Mouse (Mus musculus) stomach, postnatal 0 days (tissue): ENCODE data around the gene Gatad2b. TPM values are rescaled to one million over a fixed set of nuclear protein-coding genes. Genes with fewer than 3 reads are reported as not detected.

Source experiments
- ATAC-seq: fragments of 200-750 bp; cut with Nextera tagmentation; 2 replicates; pipeline ENCODE4 v1.8.0; 2017; ENCODE audit not compliant: low FRiP score, low TSS enrichment
- DNase-seq: peaks from one replicate; pipeline ENCODE4 v3.0.0-alpha.2; 2016; ENCODE audit warnings: low spot score
- H3K27ac ChIP-seq: fragments of 300-500 bp; sonication (generic); replicated peaks from 2 replicates; pipeline ENCODE4 v1.5.1; 2014; ENCODE audit warnings: mild to moderate bottlenecking, control low read depth
- H3K27me3 ChIP-seq: fragments of 300-500 bp; sonication (generic); 2 replicates; pipeline ENCODE4 v1.6.1; 2014; ENCODE audit warnings: low read length; ENCODE audit not compliant: control insufficient read depth, insufficient read depth
- H3K36me3 ChIP-seq: fragments of 300-500 bp; sonication (generic); 2 replicates; pipeline ENCODE4 v1.6.1; 2014; ENCODE audit warnings: low read length, mixed read lengths; ENCODE audit not compliant: control insufficient read depth, insufficient read depth
- H3K4me1 ChIP-seq: fragments of 300-500 bp; sonication (generic); replicated peaks from 2 replicates; pipeline ENCODE4 v1.6.1; 2014; ENCODE audit warnings: antibody characterized with exemption; ENCODE audit not compliant: control insufficient read depth, insufficient read depth
- H3K4me2 ChIP-seq: fragments of 300-500 bp; sonication (generic); replicated peaks from 2 replicates; pipeline ENCODE4 v1.6.1; 2014; ENCODE audit warnings: low read depth, mild to moderate bottlenecking, control low read depth, moderate library complexity
- H3K4me3 ChIP-seq: fragments of 300-500 bp; sonication (generic); 2 replicates; pipeline ENCODE4 v1.5.1; 2014; ENCODE audit warnings: low read depth, low read length, control low read depth
- H3K9ac ChIP-seq: fragments of 300-500 bp; sonication (generic); 2 replicates; pipeline ENCODE4 v1.6.1; 2014; ENCODE audit warnings: mild to moderate bottlenecking, low read length, control low read depth, mixed read lengths
- H3K9me3 ChIP-seq: fragments of 300-500 bp; sonication (generic); 2 replicates; pipeline ENCODE4 v1.6.1; 2016; ENCODE audit warnings: low read length; ENCODE audit not compliant: control insufficient read depth
- CTCF ChIP-seq: IDR thresholded peaks from 2 replicates; pipeline ENCODE4 v1.5.1; 2016; ENCODE audit warnings: antibody characterized with exemption, low read depth, mild to moderate bottlenecking, moderate library complexity
- EP300 ChIP-seq: optimal IDR thresholded peaks from 2 replicates; pipeline ENCODE3; 2016; ENCODE audit warnings: antibody characterized with exemption
- WGBS: fragments of 180-500 bp; shearing (Covaris S2); extraction: QIAGEN DNeasy Blood & Tissue Kit; methylation state at CpG from one replicate; pipeline ENCODE4 v1.1.7; 2014; 5-methylcytosine and 5-hydroxymethylcytosine counted together
- polyA plus RNA-seq: library from polyadenylated mRNA; unstranded; fragments of >200 nt; fragmentation: Nextera tagmentation; extraction: Ambion mirVana; gene quantifications from 2 replicates; pipeline ENCODE4 v1.2.1, GENCODE M21; 2015

Gene Gatad2b
- polyA plus RNA-seq, 1 experiment from 2014 or later: 4.8 TPM

DNA sequence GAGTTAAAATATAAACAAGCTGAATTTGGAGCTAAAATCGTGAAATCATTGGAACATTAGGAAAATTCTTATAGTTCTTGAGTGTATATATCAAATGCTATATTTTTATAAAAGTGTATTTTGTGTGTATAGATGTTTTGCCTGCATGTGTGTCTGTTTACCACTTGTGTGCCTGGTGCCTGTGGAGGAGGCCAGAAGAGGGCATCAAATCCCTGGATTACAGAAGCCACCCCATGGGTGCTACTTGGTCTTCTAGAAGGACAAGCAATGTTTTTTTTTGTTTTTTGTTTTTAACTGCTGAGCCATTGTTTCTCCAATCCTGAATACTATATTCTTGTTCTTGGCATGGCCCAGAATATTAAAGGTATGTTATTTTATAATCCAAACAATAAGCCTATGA, 2.4 kb upstream of the Gatad2b start:
- Histone ChIP-seq H3K9me3 (no peaks in the 10 kb centered on the region), H3K4me3 (no peak overlapping the region), H3K9ac (no peak overlapping the region), H3K4me1 (peaks cover 3% of the 10 kb centered on the region; the same call in 1 of the 2 replicates), H3K36me3 (no peaks in the 10 kb centered on the region), H3K27ac (no peak overlapping the region), H3K4me2 (no peak overlapping the region), H3K27me3 (no peaks in the 10 kb centered on the region)
- TF ChIP-seq CTCF (peak; percentile 25), EP300 (no peak)
- no peak for DNase-seq
- no peak for ATAC-seq
- 63% methylated on average over 1 of the region's 1 CpGs for WGBS

DNA sequence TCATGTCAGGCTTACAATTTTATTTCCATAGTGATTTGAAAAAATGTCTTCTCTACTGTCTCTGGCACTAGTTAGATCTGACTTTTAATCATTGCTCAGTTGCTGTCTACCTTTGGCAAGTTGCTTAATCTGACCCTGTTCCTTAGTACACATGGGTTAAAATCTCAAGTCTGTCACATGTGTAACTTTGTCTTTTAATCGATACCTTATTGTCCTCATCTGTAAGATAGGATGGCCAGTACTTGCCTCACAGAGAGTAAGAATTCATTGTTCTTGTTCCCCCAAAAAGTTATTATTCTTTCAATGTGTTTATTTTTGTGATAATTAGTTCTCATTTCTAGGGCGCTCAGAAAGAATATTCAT, 1.0 kb upstream of the Gatad2b start:
- peak overlapping the region; percentile 91 for H3K4me3 ChIP-seq
- peaks cover 3% of the 10 kb centered on the region; the same call in 1 of the 2 replicates for H3K4me1 ChIP-seq
- H3K27me3 ChIP-seq: no peaks in the 10 kb centered on the region
- DNase-seq (no peak), ATAC-seq (no peak)
- H3K9ac ChIP-seq: peak overlapping the region; percentile 54
- no peaks in the 10 kb centered on the region for H3K36me3 ChIP-seq
- peak overlapping the region; percentile 48 for H3K4me2 ChIP-seq
- H3K9me3 ChIP-seq: no peaks in the 10 kb centered on the region
- 28% methylated on average over 2 of the region's 2 CpGs for WGBS
- TF ChIP-seq EP300 (no peak), CTCF (no peak)
- H3K27ac ChIP-seq: peak overlapping the region; percentile 90

DNA sequence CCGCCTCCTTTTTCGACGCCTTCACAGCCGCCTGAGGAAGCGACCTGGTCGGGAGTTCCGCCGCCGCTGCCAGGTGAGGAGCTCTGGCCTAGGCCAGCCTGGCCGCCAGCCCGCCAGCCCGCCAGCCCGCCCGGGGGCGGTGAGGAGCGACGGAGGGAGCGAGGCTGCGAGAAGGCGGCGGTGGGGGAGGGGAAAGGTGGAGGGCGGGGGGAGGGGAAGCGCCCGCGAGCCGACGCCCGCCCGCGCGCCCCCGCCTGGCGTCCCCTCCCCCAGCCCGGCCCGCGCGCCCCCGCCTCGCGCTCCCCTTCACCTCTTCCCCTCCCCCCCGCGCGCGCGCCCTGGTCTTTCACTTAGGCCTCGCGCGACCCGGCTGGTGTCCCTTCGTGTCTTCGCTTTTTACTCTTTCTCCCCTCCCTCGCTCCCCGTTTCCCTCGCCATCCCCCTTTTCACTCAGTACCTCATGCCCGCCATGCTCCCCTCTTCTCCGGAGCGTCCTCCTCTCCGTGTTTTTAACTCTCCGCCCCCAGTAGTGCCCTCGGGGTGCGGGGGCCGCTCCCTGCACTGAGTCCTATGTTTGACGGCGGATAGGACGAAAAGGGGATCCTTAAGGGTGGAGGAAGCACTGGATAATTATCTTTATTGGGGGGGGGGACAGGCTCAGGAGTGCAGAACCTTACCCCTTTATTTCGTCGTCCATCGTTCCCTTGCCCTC, 530 bp downstream of the Gatad2b start:
- peak overlapping the region; percentile 91 for H3K4me3 ChIP-seq
- DNase-seq: peak; percentile 80
- under 1% methylated on average over 29 of the region's 68 CpGs for WGBS

DNA sequence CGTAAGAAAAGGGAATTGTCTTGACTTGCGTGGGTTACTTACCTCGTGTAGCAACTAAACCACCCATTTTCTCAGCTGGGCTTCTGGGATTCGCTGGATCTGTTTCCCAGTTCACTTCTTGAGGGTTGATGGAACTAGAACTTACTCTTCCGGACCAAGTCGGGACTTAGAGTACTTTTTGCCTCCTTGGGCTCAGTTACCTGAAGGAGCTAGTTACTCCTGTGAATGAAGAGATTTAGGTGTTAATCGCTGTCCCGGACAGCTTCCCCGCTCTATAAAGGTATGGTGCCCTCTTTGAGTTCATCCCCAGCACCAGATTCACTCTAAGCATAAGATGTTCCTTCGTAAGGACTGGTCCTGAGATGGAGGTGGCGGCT, 1.1 kb downstream of the Gatad2b start:
- ATAC-seq (no peak), DNase-seq (no peak)
- Histone ChIP-seq H3K4me1 (peaks cover 3% of the 10 kb centered on the region; the same call in 1 of the 2 replicates), H3K27ac (peak overlapping the region; percentile 96), H3K27me3 (no peaks in the 10 kb centered on the region), H3K9ac (peak overlapping the region; percentile 99), H3K9me3 (no peaks in the 10 kb centered on the region), H3K36me3 (no peaks in the 10 kb centered on the region), H3K4me2 (peak overlapping the region; percentile 69), H3K4me3 (peak overlapping the region; percentile 91)
- 3% methylated on average over 11 of the region's 11 CpGs for WGBS
- TF ChIP-seq CTCF (no peak), EP300 (no peak)

More for the DNA sequence above, 530 bp downstream of the Gatad2b start:
- no peak for TF ChIP-seq EP300
- TF ChIP-seq CTCF: peak; percentile 13; the same call in 1 of the 2 replicates
- Histone ChIP-seq H3K9me3 (no peaks in the 10 kb centered on the region), H3K27me3 (no peaks in the 10 kb centered on the region), H3K36me3 (no peaks in the 10 kb centered on the region), H3K27ac (peak overlapping the region; percentile 96), H3K4me1 (peaks cover 3% of the 10 kb centered on the region; the same call in 1 of the 2 replicates), H3K9ac (peak overlapping the region; percentile 99), H3K4me2 (peak overlapping the region; percentile 69)
- ATAC-seq: peak; percentile 27

DNA sequence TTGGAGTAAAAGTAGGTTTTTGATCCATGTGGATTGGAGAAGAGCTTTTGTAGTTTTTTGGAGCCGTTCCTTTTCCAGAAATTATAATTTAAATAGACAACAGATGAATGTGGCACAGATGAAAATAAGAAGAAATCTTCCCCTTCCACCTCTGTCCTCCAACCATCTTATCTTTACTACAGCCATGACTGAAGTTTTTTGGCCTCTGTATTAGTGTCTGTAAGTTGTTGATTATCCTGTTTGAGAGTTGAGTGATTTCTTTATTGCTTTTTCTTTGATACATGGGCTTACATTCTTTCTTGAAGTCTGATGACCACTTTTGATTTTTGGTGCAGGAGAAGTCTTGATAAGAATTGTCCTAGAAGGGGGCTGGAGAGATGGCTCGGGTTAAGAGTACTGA, 1.7 kb downstream of the Gatad2b start:
- WGBS: 60% methylated on average over 2 of the region's 2 CpGs
- Histone ChIP-seq H3K36me3 (no peaks in the 10 kb centered on the region), H3K9ac (no peak overlapping the region)

DNA sequence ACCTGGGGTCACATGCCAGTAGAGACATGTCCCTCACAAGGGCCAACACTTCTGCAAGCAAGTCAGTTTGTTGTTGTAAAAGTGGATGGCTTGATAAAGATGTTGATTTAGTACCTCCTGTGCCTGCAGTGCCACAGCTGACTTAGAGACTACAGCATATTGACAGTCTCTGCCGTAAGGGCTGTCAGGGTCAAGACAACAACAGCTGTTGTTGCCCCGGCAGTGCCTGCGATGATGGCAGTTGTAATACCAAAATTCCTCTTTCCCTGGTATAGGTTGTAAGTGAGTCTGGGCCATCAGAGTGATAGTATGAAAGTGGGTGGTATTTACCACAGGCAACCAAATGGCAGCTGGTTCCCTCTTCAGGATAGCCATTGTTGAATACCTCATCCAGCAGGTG, 12.8 kb downstream of the Gatad2b start:
- Histone ChIP-seq H3K9ac (no peak overlapping the region), H3K36me3 (no peaks in the 10 kb centered on the region), H3K27me3 (no peaks in the 10 kb centered on the region), H3K4me1 (no peaks in the 10 kb centered on the region), H3K4me3 (no peak overlapping the region), H3K4me2 (no peak overlapping the region), H3K9me3 (no peaks in the 10 kb centered on the region), H3K27ac (no peak overlapping the region)
- TF ChIP-seq CTCF (no peak), EP300 (no peak)
- ATAC-seq: no peak
- 73% methylated on average over 3 of the region's 3 CpGs for WGBS
- DNase-seq: no peak

More for the DNA sequence above, 1.7 kb downstream of the Gatad2b start:
- Histone ChIP-seq H3K4me3 (peak overlapping the region; percentile 91), H3K27me3 (no peaks in the 10 kb centered on the region), H3K9me3 (no peaks in the 10 kb centered on the region), H3K4me2 (peak overlapping the region; percentile 69), H3K4me1 (peaks cover 3% of the 10 kb centered on the region; the same call in 1 of the 2 replicates), H3K27ac (no peak overlapping the region)
- ATAC-seq: no peak
- TF ChIP-seq CTCF: no peak
- TF ChIP-seq EP300: no peak
- no peak for DNase-seq
